Mouse (Mus musculus) lung, postnatal 0 days (tissue): Measurements from ENCODE around the gene Sh3pxd2a.

ENCODE experiments used
- CTCF ChIP-seq: IDR thresholded peaks from 2 replicates; pipeline ENCODE4 v1.5.1; 2016; ENCODE audit warnings: antibody characterized with exemption, mild to moderate bottlenecking
- EP300 ChIP-seq: IDR thresholded peaks from 2 replicates; pipeline ENCODE4 v1.6.1; 2016; ENCODE audit warnings: antibody characterized with exemption, mild to moderate bottlenecking, control low read depth

- no peak for TF ChIP-seq EP300
- TF ChIP-seq CTCF = peak; percentile 69
These were observed 194.5 kb downstream of the Sh3pxd2a start for GRCm38 (mm10) chr19:47269729-47270128.
